12 mouse cellular contexts compared by ENCODE assay signal in genomic region chr9:110668601-110669293, GRCm38 (mm10). TPM values are rescaled to one million over a fixed set of nuclear protein-coding genes. Genes with fewer than 3 reads are reported as not detected.
DNase-seq lines count a peak whose midpoint lies in the region; ATAC-seq and TF ChIP-seq lines count a peak whose summit lies in the region.
"Had no signal": no experiment of that assay in that cellular context is flagged by ENCODE, and none has a peak within 500 bp of the region (broad histone marks: within the 10 kb centered on the region; RNA-seq: fewer than 3 reads in every experiment).

No protein-coding gene starts in this region.

- ATAC-seq in heart, embryonic 13.5 days (ENCODE audit: extremely low read depth, insufficient number of reproducible peaks, low FRiP score, low TSS enrichment): peak; percentile 21; the same call in 1 of the 2 replicates
- 0 out of 2 replicates have a peak, but pooled peaks have one; percentile 9 for ATAC-seq in lung, postnatal 0 days
- ATAC-seq in liver, embryonic 15.5 days (ENCODE audit: insufficient read depth): peak; percentile 86

- no peak for DNase-seq in heart, postnatal 25 days (ENCODE audit: low spot score)
- peak; percentile 70 for DNase-seq in lung, postnatal 0 days (ENCODE audit: low spot score)
- no peak for DNase-seq in lung, postnatal 25 days (ENCODE audit: low spot score)
- no peak for DNase-seq in urinary bladder, postnatal 36 days (ENCODE audit: low spot score in 2 of 2)
- DNase-seq in cerebellum, adult 11-12 months: no peak
- DNase-seq in right cerebral cortex, postnatal 4 days: no peak
- DNase-seq: cerebellum, postnatal 36 days; layer of hippocampus, postnatal 36 days; right cerebral cortex, postnatal 25 days had no signal

- H3K4me1 ChIP-seq in heart, embryonic 13.5 days: peaks cover 98% of the 10 kb centered on the region
- H3K4me1 ChIP-seq in lung, postnatal 0 days (ENCODE audit: insufficient read depth, low read depth, low read length): peaks cover 57% of the 10 kb centered on the region
- H3K4me1 ChIP-seq in liver, embryonic 15.5 days (replicated peaks): peaks cover 95% of the 10 kb centered on the region

- no peaks in the 10 kb centered on the region for H3K9me3 ChIP-seq in heart, embryonic 13.5 days
- H3K9me3 ChIP-seq in lung, postnatal 0 days (ENCODE audit: low read length): no peaks in the 10 kb centered on the region
- no peaks in the 10 kb centered on the region for H3K9me3 ChIP-seq in liver, embryonic 15.5 days (replicated peaks)
- H3K9me3 ChIP-seq: embryonic facial prominence, embryonic 15.5 days had no signal

- H3K9ac ChIP-seq in heart, embryonic 13.5 days: peak overlapping the region; percentile 33; the same call in 1 of the 2 replicates
- H3K9ac ChIP-seq in lung, postnatal 0 days (replicated peaks; ENCODE audit: low read depth): no peak overlapping the region
- H3K9ac ChIP-seq in liver, embryonic 15.5 days: no peak overlapping the region
- H3K9ac ChIP-seq: embryonic facial prominence, embryonic 15.5 days had no signal

- H3K27ac ChIP-seq in heart, embryonic 13.5 days (replicated peaks): peak overlapping the region; percentile 74
- H3K27ac ChIP-seq in lung, postnatal 0 days (ENCODE audit: low read length): peak overlapping the region; percentile 47; the same call in 1 of the 2 replicates
- peak overlapping the region; percentile 61 for H3K27ac ChIP-seq in liver, embryonic 15.5 days (replicated peaks)
- H3K27ac ChIP-seq: embryonic facial prominence, embryonic 15.5 days had no signal

- peak overlapping the region; percentile 36 for H3K4me2 ChIP-seq in heart, embryonic 13.5 days
- no peak overlapping the region for H3K4me2 ChIP-seq in lung, postnatal 0 days (replicated peaks; ENCODE audit: low read depth, low read length)
- peak overlapping the region; percentile 35 for H3K4me2 ChIP-seq in liver, embryonic 15.5 days
- H3K4me2 ChIP-seq: embryonic facial prominence, embryonic 15.5 days had no signal

- no peak overlapping the region for H3K4me3 ChIP-seq in heart, embryonic 13.5 days
- no peak overlapping the region for H3K4me3 ChIP-seq in lung, postnatal 0 days (ENCODE audit: low read depth, low read length)
- H3K4me3 ChIP-seq in liver, embryonic 15.5 days (replicated peaks): no peak overlapping the region
- H3K4me3 ChIP-seq: embryonic facial prominence, embryonic 15.5 days had no signal

- no peak for TF ChIP-seq CTCF in lung, postnatal 0 days (IDR thresholded peaks at IDR 0.05)

- 23% methylated on average over 6 of the region's 6 CpGs for WGBS in heart, embryonic 13.5 days
- WGBS in lung, postnatal 0 days: 55% methylated on average over 6 of the region's 6 CpGs
- WGBS in liver, embryonic 15.5 days (ENCODE audit: insufficient replicate concordance): 22% methylated on average over 6 of the region's 6 CpGs

- no peak for TF ChIP-seq EP300 in lung, postnatal 0 days (IDR thresholded peaks at IDR 0.05)

- intact Hi-C loops in heart, postnatal 25 days (cut with DNase I): no loop called here

- no peaks in the 10 kb centered on the region for H3K27me3 ChIP-seq in heart, embryonic 13.5 days (replicated peaks)
- no peaks in the 10 kb centered on the region for H3K27me3 ChIP-seq in lung, postnatal 0 days (replicated peaks; ENCODE audit: insufficient read depth, low read length)
- H3K27me3 ChIP-seq in liver, embryonic 15.5 days: peaks cover 22% of the 10 kb centered on the region
- H3K27me3 ChIP-seq: embryonic facial prominence, embryonic 15.5 days had no signal

- H3K36me3 ChIP-seq in heart, embryonic 13.5 days: no peaks in the 10 kb centered on the region
- H3K36me3 ChIP-seq in lung, postnatal 0 days (ENCODE audit: insufficient read depth, low read length): no peaks in the 10 kb centered on the region
- no peaks in the 10 kb centered on the region for H3K36me3 ChIP-seq in liver, embryonic 15.5 days (replicated peaks)
- H3K36me3 ChIP-seq: embryonic facial prominence, embryonic 15.5 days had no signal

RNA-seq across cellular contexts. Expression of gene Ccdc12, which starts 12.4 kb away (rescaled TPM):
- polyA plus RNA-seq in heart, embryonic 13.5 days (2015; fragmentation: Nextera tagmentation; extraction: Ambion mirVana): 119 and 136 TPM in 2 replicates
- 10 to 100 TPM; 61.6 to 66.8 TPM for total RNA-seq in heart, postnatal 25 days (2021)
- polyA plus RNA-seq in lung, postnatal 0 days (2015; fragmentation: Nextera tagmentation; extraction: Ambion mirVana): 180 and 200 TPM in 2 replicates
- 60.9 and 64.9 TPM in 2 replicates for polyA plus RNA-seq in liver, embryonic 15.5 days (2015; fragmentation: Nextera tagmentation; extraction: Ambion mirVana)

RNA-seq across cellular contexts. Expression of gene Nbeal2, which starts 14.8 kb away (rescaled TPM):
- 1.3 and 1.8 TPM in 2 replicates for polyA plus RNA-seq in heart, embryonic 13.5 days (2015; fragmentation: Nextera tagmentation; extraction: Ambion mirVana)
- total RNA-seq in heart, postnatal 25 days (2021): 1 to 10 TPM; 8.2 to 8.7 TPM
- 6.2 and 6.6 TPM in 2 replicates for polyA plus RNA-seq in lung, postnatal 0 days (2015; fragmentation: Nextera tagmentation; extraction: Ambion mirVana)
- 1.8 and 2.4 TPM in 2 replicates for polyA plus RNA-seq in liver, embryonic 15.5 days (2015; fragmentation: Nextera tagmentation; extraction: Ambion mirVana)

RNA-seq across cellular contexts. Expression of gene Nradd, which starts 44.5 kb away (rescaled TPM):
- polyA plus RNA-seq in heart, embryonic 13.5 days (2015; fragmentation: Nextera tagmentation; extraction: Ambion mirVana): 23.4 and 25.6 TPM in 2 replicates
- 1 to 10 TPM; 1.1 to 2.0 TPM for total RNA-seq in heart, postnatal 25 days (2021)
- polyA plus RNA-seq in lung, postnatal 0 days (2015; fragmentation: Nextera tagmentation; extraction: Ambion mirVana): 45.2 and 46.6 TPM in 2 replicates
- 1.6 and 2.5 TPM in 2 replicates for polyA plus RNA-seq in liver, embryonic 15.5 days (2015; fragmentation: Nextera tagmentation; extraction: Ambion mirVana)

Comparison
In these comparisons a context has a peak if more than half of its experiments do, and no peak if none do; other contexts are left out.
1. ATAC-seq: peak in every context shown above with its lines; median percentile 86 in liver, embryonic 15.5 days; 21 in heart, embryonic 13.5 days; 9 in lung, postnatal 0 days.